Mouse (Mus musculus) monocyte, adult 5-6 weeks (primary cell): ENCODE measurements around the gene Rasgrf1. TPM values are rescaled to one million over a fixed set of nuclear protein-coding genes. Genes with fewer than 3 reads are reported as not detected.

Experiments
- ATAC-seq: fragments of 153-309, 156-312 bp; replicated peaks from 2 replicates; pipeline ENCODE4 v1.8.0; 2017; ENCODE audit warnings: mild to moderate bottlenecking; ENCODE audit not compliant: low TSS enrichment, insufficient number of reproducible peaks, severe bottlenecking, poor library complexity, low FRiP score
- total RNA-seq: library from RNA; stranded (forward); fragments of 200-1000, 200-491, 200-594 nt; gene quantifications from 3 replicates; pipeline ENCODE4 v1.2.3, GENCODE M21; 2017

Gene Rasgrf1
- total RNA-seq, 1 experiment from 2014 or later, result 0.29 TPM

DNA sequence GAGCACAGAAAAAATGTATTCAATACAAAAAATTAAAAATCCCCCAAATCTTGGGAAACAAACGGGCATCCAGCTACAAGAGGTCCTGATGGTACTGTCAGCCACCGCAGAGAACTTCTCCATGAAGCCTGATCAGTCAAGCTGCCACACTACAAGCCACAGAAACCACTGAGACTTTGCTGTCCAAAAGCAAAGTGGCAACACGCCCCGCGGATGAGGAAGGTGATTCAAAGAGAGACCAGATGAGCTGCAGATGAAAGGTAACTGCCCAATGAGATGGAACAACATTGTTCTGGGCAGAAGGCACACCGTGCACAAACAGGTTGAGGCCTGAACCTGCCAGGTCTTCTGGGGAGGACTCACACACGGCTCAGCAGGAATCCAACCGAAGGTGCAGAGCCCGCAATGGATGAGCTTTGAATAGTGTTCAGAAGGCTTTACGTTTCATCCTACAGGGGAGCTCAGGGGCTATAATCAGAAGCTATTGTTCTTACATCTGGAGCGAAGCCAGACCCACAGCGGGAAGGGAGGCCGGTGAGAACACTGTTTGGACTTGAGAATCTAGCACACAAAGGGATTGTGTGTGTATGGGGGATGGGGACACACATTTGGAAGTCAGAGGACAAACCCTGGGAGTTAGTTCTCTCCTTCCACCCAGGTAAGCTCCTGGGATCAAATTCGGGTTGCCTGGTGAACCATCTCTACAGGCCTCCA is 9.4 kb upstream of the Rasgrf1 start:
- ATAC-seq, result no peak

DNA sequence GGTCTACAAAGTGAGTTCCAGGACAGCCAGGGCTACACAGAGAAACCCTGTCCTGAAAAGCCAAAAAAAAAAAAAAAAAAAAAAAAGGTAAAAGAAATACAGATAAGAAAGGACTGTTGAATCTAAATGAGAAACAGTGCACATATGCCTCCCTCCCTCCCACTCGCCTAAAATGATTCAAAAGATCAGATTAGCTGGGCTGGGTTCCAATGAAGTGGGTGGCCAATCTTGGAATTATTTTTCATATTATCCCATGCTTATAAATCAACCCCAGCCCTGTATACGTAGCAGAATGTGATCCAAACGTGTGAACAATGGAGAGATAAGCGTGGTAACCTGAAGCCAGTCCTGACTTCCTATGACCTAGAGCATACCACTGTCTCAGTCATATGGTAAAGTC is 8.5 kb upstream of the Rasgrf1 start:
- no peak for ATAC-seq

DNA sequence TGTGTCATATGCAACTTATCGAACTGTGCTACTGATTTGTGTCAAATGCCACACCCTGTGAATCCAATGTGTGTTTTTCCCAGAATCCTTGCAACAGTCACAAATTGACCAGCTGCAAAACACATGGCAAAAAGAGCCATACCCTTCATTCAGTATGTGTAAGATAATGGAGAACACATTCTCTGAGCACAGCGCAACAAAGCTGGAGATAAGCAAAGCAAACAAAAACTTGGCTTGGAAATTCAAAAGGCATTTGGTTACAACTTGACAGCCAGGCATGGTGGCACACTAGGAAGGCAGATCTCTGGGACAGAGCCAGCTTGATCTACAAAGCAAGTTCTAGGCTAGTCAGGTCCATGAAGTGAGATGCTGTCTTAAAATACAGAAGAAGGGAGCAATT is 6.9 kb upstream of the Rasgrf1 start:
- ATAC-seq, result no peak

DNA sequence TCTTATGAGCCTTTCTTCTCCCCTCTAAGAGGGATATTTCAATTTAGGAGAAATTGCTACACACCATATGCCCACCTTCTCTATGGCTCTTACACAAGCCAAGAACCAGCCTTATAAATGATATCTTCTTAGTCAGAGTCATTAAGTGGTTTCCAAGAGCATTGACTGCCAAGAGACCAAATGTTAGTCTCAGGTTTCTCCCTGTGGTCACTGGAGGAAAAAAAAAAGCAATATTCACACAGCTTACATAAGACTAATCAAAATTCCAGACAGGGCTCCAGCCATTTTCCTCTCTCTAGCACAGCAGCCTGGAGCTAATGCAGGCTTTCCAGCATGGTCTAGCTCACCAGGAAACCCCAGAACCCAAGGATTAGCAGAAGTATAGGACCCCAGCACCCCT is 3.1 kb upstream of the Rasgrf1 start:
- ATAC-seq, result no peak

DNA sequence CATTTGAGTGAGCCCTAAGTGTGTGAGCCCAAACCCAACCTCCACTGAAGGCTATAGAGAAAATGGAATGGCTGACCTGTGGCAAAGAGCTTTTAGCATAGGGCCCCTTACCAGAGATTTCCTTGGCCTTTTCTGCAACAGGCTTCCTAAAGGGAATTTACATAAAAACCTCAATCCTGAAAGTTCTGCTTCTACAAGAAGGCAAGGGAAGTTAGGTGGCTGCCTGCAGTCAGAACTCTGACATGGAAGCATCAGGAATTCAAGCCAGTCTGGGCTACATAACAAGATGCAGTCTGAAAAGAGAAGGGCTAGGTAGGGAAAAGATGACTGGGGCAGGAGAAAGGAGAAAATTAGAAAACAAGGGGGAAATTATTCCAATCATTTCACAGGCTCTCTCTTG is 1.8 kb upstream of the Rasgrf1 start:
- no peak for ATAC-seq

DNA sequence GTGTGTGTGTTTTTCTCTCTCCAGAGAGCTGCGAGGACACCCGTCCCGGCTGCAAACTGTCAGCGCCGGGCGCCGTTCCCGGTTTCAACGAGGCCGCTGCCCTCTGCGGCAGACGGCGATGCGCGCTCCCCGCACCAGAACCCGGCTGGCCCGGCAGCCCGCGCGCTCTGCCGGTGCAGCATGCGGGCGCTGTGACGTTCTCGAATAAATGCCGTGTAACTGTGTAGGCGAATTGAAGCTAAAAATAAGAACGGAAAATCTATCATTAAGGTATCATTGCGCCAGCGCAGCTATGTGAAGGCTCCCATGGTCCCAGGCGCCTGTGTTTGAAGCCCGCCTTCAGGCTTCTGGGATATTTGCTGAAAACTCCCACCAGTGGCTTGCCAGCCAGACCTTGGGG is 1.1 kb upstream of the Rasgrf1 start:
- ATAC-seq, result no peak

DNA sequence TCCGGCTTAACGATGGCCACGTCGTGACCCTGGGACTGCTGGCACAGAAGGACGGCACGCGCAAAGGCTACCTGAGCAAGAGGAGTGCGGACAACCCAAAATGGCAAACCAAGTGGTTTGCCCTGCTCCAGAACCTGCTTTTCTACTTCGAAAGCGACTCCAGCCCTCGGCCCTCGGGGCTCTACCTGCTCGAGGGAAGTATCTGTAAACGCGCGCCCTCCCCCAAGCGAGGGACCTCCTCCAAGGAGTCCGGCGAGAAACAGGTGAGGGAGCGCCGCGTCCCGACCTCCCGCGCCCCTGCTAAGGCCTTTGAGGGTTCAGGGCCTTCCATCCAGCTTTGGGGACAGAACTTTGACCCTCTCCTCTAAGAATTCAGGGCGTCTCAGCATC is 298 bp downstream of the Rasgrf1 start:
- no peak for ATAC-seq

DNA sequence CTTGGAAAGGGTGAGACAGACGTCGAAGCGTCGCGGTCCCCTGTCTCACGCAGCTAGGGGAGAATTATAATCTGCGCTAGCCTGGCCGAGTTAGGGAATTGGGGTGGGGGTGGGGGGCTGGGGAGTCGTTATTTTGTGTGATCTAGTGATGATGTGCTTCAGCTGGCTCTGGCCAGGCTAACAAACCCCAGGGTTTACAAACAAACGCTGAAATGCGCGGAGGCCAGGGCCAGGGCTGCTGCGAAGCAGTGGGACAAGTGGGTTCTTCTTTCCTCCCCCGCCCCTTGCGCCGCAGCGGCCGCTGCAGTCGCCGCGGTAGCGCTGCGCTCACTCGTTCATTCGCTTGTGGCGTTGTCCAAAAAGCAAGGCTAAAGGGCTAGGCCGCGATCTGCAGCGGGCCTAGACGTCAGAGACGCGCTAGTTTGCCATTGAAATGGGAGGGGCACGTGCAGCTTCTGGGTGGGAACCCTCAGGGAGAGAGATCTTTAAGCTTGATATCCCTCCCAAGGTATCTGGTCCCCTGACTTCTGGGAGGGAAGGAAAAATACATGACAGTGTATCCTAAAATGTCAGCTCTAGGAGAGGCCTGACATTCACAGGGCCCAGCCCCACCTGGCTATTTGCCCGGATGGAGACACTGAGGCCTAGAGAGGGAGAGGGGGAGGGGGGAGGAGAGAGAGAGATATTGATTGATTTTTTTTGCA is 1.2 kb downstream of the Rasgrf1 start:
- no peak for ATAC-seq

DNA sequence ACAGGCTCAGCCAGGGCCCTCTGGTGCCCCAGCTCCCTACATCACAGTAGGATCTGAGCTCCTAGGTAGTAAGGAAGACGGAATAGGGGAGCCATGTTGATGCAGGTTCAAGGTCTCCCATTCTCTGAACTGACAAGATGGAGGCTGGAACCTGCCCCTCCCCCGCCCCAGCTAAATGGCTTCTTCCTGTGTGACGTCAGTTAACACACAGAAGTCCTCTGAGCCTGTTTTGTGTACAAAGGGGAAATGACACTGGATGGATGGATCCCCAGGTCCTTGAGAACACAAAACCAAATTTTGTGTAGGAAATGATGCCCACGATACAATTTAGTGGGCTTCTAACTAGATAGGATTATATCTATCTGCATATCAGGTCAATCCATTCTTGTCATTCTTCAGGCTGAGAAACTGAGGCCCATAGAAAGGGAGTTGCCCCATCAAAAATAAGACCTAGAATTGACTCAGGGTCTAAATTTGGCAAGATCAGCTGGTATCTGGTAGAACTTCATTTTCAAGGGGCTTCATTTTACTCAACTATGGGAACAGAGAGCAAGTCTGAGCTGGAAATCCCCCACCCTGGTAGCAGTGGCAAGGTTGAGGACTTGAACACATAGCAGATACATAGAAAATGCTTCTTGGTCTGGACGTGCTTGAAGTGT is 2.3 kb downstream of the Rasgrf1 start:
- no peak for ATAC-seq

DNA sequence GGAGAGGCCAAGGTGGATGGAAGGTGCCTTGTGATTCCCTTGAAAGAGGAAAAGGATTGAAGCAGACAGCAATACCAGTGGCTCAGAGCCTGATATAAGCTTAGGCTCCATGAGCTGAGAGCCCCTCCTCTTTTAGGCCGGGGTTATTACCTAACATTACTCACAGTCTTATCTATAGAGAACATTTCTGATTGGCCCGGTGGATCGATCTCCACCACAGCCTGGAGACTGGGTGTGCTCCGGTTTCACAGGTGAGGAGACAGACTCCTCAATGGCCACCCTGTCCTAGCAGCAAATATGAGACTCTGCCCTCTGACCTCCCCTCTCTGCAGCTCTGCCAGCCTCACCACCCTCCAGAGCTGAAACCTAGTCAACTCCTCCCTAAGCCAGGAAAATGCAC is 3.4 kb downstream of the Rasgrf1 start:
- ATAC-seq, result no peak

DNA sequence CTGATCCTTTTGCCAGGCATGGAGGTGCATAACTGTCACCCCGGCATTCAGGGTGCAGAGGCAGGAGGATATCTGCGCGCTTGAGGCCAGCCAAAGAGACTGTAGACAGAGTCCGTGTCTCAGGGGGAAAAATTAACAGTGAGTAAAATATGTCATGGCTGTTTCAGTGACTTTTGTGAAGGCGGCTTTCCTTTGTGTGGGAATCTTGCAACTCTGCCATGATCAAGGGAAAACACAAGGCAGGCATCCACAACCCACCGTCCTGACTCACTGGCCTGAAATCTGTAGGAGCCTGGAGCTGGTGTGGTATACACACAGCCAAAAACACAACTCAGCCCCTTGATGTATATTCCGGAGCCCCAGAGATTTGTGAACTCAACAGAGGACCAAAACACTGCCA is 6.8 kb downstream of the Rasgrf1 start:
- ATAC-seq, result no peak

DNA sequence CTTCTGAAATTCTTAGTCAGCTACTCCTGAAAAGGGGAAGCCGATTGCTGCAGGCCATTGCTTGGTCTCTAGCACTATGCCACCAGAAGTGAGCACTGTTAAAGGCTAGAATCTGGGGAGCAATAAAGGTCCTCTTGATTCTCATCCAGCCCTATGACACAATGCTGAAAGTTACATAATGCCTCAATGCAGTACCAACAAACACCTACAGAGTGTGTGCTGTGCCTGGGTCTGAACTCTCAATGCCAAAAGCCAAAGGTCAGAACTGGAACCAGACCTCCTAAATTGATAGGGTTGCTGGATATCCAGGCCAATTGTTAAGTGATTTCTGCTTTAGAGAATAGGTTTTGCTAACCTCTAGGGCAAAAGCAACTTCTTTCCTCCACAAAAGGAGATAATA is 7.7 kb downstream of the Rasgrf1 start:
- ATAC-seq, result no peak

DNA sequence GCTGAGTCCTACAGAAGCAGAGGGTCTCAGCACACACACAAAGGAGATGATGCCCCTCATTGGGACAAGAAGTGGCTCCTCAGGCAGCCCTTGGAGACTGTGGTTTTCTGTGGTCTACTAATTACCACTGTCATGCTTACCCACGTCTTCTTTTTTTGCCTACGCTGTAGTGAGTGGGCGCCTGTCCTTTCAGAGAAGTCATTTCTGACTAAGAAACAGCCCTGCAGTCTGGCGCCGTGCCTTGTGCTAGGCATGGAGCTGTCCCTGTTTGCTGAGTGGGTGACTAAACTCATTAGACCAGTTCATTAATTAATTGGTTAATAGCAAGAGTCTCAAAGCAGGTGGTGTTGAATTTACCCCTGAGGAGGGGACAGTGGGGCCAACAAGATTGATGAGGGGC is 9.1 kb downstream of the Rasgrf1 start:
- no peak for ATAC-seq

DNA sequence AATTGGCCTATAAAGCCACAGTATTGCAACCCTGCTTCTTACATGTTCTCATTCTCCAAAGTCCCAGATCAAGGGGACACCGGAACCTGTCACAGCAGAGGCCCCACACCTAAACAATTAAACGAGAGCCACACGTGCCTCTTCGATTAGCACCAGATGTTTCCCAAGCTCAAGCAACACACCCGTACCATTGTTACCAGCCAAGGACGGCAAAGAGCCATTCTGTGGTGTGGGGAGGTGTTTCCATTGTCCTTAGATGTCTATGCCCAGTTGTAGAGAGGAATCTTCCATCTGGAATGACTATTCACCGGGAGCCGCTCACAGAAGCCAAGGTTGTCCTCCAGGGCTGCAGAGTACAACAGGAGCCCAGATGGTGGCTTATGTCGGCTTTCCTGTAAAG is 11.4 kb downstream of the Rasgrf1 start:
- no peak for ATAC-seq

DNA sequence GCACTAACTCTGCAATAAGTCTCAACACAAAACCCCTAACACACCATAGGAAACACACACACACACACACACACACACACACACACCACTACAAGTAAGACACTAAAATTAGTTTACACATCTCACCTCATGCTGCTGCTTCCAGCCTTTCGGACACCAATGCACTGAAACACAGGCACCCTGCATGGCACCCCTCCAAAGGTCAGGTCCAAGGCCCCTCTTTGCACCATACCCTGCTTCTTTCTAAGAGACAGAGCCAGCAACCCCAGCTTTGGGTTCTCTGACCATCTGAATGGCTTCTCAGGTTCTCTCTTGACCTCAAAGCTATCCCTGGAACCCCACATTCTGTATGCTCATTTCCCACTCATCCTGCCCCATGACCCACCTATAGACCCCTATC is 13.0 kb downstream of the Rasgrf1 start:
- no peak for ATAC-seq

DNA sequence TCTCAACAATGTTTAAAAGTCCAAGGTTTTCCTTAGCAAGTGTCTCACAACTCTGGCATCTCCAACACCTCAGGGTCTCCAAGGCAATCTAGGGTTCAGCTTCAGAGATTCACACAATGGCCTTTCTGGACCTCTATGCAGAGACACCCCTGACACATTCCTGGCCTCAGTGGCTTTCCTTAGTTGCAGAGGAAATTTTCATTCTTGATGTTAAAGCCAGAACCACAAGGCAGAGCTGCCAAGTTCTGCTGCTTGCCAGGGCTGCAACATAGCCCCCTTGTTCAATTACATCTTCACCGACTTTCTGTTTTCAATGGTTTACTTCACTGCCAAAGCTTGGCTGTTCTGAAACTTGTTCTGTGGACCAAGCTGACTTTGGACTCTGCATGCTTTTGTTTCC is 15.1 kb downstream of the Rasgrf1 start:
- ATAC-seq, result no peak

DNA sequence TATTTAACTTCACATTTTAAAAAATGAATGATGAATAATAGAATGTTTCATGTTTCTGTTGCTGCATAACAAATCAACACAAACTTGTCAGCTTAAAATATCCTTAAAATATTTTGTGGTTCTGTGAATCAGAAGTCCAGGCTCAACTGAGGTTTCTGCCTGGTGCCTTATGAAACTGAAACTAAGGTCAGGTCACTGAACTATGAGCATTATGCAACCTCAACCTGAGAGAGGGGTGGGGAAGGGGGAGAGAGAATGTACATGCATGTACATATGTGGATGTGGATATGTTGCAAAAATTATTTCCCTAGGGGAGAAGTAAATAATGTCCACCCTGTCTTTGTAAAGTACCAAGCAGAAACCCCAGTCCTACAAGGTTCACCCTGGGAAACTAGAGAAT is 18.8 kb downstream of the Rasgrf1 start:
- ATAC-seq, result no peak

DNA sequence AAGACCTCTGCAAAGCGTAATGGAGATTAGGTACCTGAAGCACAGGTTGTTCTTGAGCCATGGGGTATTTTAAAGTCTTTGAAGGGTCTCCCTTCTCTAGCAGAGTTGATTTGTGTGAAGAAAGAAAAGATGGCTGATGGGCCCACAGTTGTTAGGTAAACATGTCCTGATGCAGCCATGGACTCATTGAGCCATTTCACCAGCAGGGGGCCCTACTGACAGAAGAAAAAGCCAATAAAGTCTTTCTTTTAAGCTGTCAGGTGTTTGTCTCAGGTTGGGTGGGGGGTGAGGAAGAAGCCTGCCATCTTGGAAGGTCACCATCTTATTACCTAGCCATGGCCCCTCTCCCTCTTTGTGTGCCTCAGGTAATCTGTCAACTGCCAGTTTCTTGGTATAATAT is 30.7 kb downstream of the Rasgrf1 start:
- no peak for ATAC-seq

DNA sequence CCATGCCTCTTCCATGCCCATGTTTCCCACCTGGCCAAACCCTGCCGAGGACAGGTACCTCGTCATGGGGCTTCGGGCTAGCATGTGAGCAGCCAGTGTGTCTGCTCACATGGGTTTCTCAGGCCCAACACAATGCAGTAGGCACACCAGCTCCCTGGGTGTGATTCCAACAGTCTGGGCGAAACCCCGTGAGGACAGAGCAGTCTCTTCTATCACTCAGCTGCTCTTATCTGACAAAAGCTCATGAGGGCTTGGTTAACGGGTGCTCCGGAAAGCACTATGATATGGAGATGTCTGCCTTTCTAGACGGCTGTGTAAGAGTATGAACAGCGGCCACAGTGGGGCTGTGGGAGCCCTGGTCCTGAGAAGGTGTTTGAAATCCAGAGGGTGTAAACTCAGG is 37.1 kb downstream of the Rasgrf1 start:
- no peak for ATAC-seq

DNA sequence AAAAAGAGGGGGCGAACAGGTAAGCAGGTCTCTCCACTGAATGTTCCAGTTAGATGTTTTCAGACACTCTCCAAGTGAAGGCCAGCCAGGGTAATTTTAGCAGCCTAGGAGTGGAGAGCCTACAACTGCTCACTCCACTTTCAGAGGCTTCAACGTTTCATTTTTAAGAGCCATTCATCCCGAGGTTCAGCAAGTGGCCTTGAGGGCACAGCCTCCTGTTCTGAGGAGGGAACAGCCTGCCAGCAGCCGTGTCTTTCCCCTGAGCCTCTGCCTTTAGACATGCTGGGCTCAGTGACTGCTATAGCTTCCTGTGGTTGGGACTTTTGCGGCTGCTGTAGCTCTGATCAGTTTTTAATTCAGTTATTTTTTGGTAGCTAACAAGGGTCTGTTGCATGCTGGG is 38.9 kb downstream of the Rasgrf1 start:
- no peak for ATAC-seq
